Mouse (Mus musculus): ENCODE measurements around the gene Tnrc18. TPM values are rescaled to one million over a fixed set of nuclear protein-coding genes. Genes with fewer than 3 reads are reported as not detected.

Tnrc18 gene
- 38.4 and 40.4 TPM in 2 replicates for polyA plus RNA-seq (2014; fragmentation: Nextera tagmentation; extraction: Ambion mirVana)

- peak within 1 kb of the TSS; percentile 90 for H3K4me3 ChIP-seq (ENCODE audit: low read depth, low read length)
- H3K9me3 ChIP-seq (ENCODE audit: low read depth, low read length) = no peaks in the 10 kb centered on the region
- peak within 1 kb of the TSS; percentile 100 for H3K27ac ChIP-seq (ENCODE audit: low read depth)
- DNase-seq (peak; percentile 100), ATAC-seq (ENCODE audit: insufficient read depth) (peak; percentile 63)
- peak within 1 kb of the TSS; percentile 100 for H3K9ac ChIP-seq
- H3K36me3 ChIP-seq (ENCODE audit: insufficient read depth) = peaks cover 10% of the 10 kb centered on the region
- under 1% methylated on average over 55 of the region's 56 CpGs for WGBS
- H3K4me2 ChIP-seq = peak within 1 kb of the TSS; percentile 97
- H3K27me3 ChIP-seq (ENCODE audit: insufficient read depth, low read length) = no peaks in the 10 kb centered on the region
- TF ChIP-seq CTCF (IDR thresholded peaks at IDR 0.05; ENCODE audit: low read depth) = no peak
- peaks cover 5% of the 10 kb centered on the region for H3K4me1 ChIP-seq (ENCODE audit: insufficient read depth)
Observed at GRCm38 (mm10) chr5:142817524-142818434, at the start of gene Tnrc18. Tnrc18 (minus strand) TSS chr5:142817662.

GRCm38 (mm10) chr5:142857763-142858229 lies 40.3 kb upstream of the Tnrc18 start:
- DNase-seq (no peak), ATAC-seq (ENCODE audit: insufficient read depth) (no peak)
- Histone ChIP-seq H3K4me1 (ENCODE audit: insufficient read depth) (no peaks in the 10 kb centered on the region), H3K9me3 (ENCODE audit: low read depth, low read length) (no peaks in the 10 kb centered on the region), H3K27me3 (ENCODE audit: insufficient read depth, low read length) (no peaks in the 10 kb centered on the region), H3K4me3 (ENCODE audit: low read depth, low read length) (no peak overlapping the region), H3K9ac (no peak overlapping the region), H3K4me2 (no peak overlapping the region), H3K27ac (ENCODE audit: low read depth) (no peak overlapping the region), H3K36me3 (ENCODE audit: insufficient read depth) (no peaks in the 10 kb centered on the region)
- no peak for TF ChIP-seq CTCF (IDR thresholded peaks at IDR 0.05; ENCODE audit: low read depth)
- 55% methylated on average over 16 of the region's 16 CpGs for WGBS

- Histone ChIP-seq H3K4me3 (ENCODE audit: low read depth, low read length) (no peak overlapping the region), H3K4me1 (ENCODE audit: insufficient read depth) (no peaks in the 10 kb centered on the region), H3K27me3 (ENCODE audit: insufficient read depth, low read length) (no peaks in the 10 kb centered on the region), H3K27ac (ENCODE audit: low read depth) (no peak overlapping the region), H3K9ac (no peak overlapping the region), H3K4me2 (no peak overlapping the region), H3K9me3 (ENCODE audit: low read depth, low read length) (no peaks in the 10 kb centered on the region), H3K36me3 (ENCODE audit: insufficient read depth) (no peaks in the 10 kb centered on the region)
- whole genome bisulfite sequencing = 83% methylated on average over 4 of the region's 4 CpGs
- no peak for ATAC-seq (ENCODE audit: insufficient read depth)
- TF ChIP-seq CTCF (IDR thresholded peaks at IDR 0.05; ENCODE audit: low read depth) = peak; percentile 34
- DNase-seq = no peak
Observed at GRCm38 (mm10) chr5:142856408-142856807, 38.9 kb upstream of the Tnrc18 start.

- no peak overlapping the region for H3K9ac ChIP-seq
- H3K4me1 ChIP-seq (ENCODE audit: insufficient read depth) = no peaks in the 10 kb centered on the region
- H3K4me3 ChIP-seq (ENCODE audit: low read depth, low read length) = no peak overlapping the region
- ATAC-seq (ENCODE audit: insufficient read depth) (peak; percentile 17; the same call in 1 of the 2 replicates), DNase-seq (peak; percentile 77)
- TF ChIP-seq CTCF (IDR thresholded peaks at IDR 0.05; ENCODE audit: low read depth) = peak; percentile 71
- no peak overlapping the region for H3K27ac ChIP-seq (ENCODE audit: low read depth)
- no peak overlapping the region for H3K4me2 ChIP-seq
- no peaks in the 10 kb centered on the region for H3K36me3 ChIP-seq (ENCODE audit: insufficient read depth)
- H3K27me3 ChIP-seq (ENCODE audit: insufficient read depth, low read length) = no peaks in the 10 kb centered on the region
- 79% methylated on average over 10 of the region's 10 CpGs for WGBS
- H3K9me3 ChIP-seq (ENCODE audit: low read depth, low read length) = no peaks in the 10 kb centered on the region
Observed at GRCm38 (mm10) chr5:142854877-142855276, 37.4 kb upstream of the Tnrc18 start.

- 68% methylated on average over 6 of the region's 6 CpGs for WGBS
- Histone ChIP-seq H3K27ac (ENCODE audit: low read depth) (no peak overlapping the region), H3K4me1 (ENCODE audit: insufficient read depth) (no peaks in the 10 kb centered on the region), H3K27me3 (ENCODE audit: insufficient read depth, low read length) (no peaks in the 10 kb centered on the region), H3K4me2 (no peak overlapping the region), H3K36me3 (ENCODE audit: insufficient read depth) (no peaks in the 10 kb centered on the region), H3K9ac (no peak overlapping the region), H3K4me3 (ENCODE audit: low read depth, low read length) (no peak overlapping the region), H3K9me3 (ENCODE audit: low read depth, low read length) (no peaks in the 10 kb centered on the region)
- ATAC-seq (ENCODE audit: insufficient read depth) (no peak), DNase-seq (no peak)
- no peak for TF ChIP-seq CTCF (IDR thresholded peaks at IDR 0.05; ENCODE audit: low read depth)
Observed at GRCm38 (mm10) chr5:142853585-142853984, 36.1 kb upstream of the Tnrc18 start.

- no peak for TF ChIP-seq CTCF (IDR thresholded peaks at IDR 0.05; ENCODE audit: low read depth)
- DNase-seq (no peak), ATAC-seq (ENCODE audit: insufficient read depth) (no peak)
- H3K4me1 ChIP-seq (ENCODE audit: insufficient read depth) = no peaks in the 10 kb centered on the region
- H3K27ac ChIP-seq (ENCODE audit: low read depth) = no peak overlapping the region
- H3K9me3 ChIP-seq (ENCODE audit: low read depth, low read length) = no peaks in the 10 kb centered on the region
- H3K27me3 ChIP-seq (ENCODE audit: insufficient read depth, low read length) = no peaks in the 10 kb centered on the region
- no peak overlapping the region for H3K9ac ChIP-seq
- H3K4me3 ChIP-seq (ENCODE audit: low read depth, low read length) = no peak overlapping the region
- no peak overlapping the region for H3K4me2 ChIP-seq
- H3K36me3 ChIP-seq (ENCODE audit: insufficient read depth) = no peaks in the 10 kb centered on the region
- WGBS = 44% methylated on average over 5 of the region's 5 CpGs
Observed at GRCm38 (mm10) chr5:142851681-142852049, 34.2 kb upstream of the Tnrc18 start.

- no peak overlapping the region for H3K27ac ChIP-seq (ENCODE audit: low read depth)
- no peak overlapping the region for H3K9ac ChIP-seq
- H3K36me3 ChIP-seq (ENCODE audit: insufficient read depth) = no peaks in the 10 kb centered on the region
- ATAC-seq (ENCODE audit: insufficient read depth) (no peak), DNase-seq (no peak)
- H3K27me3 ChIP-seq (ENCODE audit: insufficient read depth, low read length) = no peaks in the 10 kb centered on the region
- H3K4me2 ChIP-seq = no peak overlapping the region
- H3K9me3 ChIP-seq (ENCODE audit: low read depth, low read length) = no peaks in the 10 kb centered on the region
- H3K4me1 ChIP-seq (ENCODE audit: insufficient read depth) = no peaks in the 10 kb centered on the region
- no peak for TF ChIP-seq CTCF (IDR thresholded peaks at IDR 0.05; ENCODE audit: low read depth)
- no peak overlapping the region for H3K4me3 ChIP-seq (ENCODE audit: low read depth, low read length)
- 76% methylated on average over 7 of the region's 7 CpGs for whole genome bisulfite sequencing
Observed at GRCm38 (mm10) chr5:142850916-142851680, 33.6 kb upstream of the Tnrc18 start.
